Mouse (Mus musculus) lung, embryonic 14.5 days (tissue): ENCODE data around the gene Onecut1. TPM values are rescaled to one million over a fixed set of nuclear protein-coding genes. Genes with fewer than 3 reads are reported as not detected.

Source experiments
- ATAC-seq: fragments of 200-750 bp; cut with Nextera tagmentation; 2 replicates; pipeline ENCODE4 v1.8.0; 2017; ENCODE audit warnings: mild to moderate bottlenecking, moderate TSS enrichment, moderate library complexity; ENCODE audit not compliant: insufficient read depth
- DNase-seq: peaks from one replicate; pipeline ENCODE4 v3.0.0-alpha.2; 2015
- H3K27ac ChIP-seq: fragments of 300-500 bp; sonication (generic); 2 replicates; pipeline ENCODE4 v1.5.1; 2014; ENCODE audit warnings: low read depth, mild to moderate bottlenecking, moderate library complexity
- H3K27me3 ChIP-seq: fragments of 300-500 bp; sonication (generic); 2 replicates; pipeline ENCODE4 v1.6.1; 2014; ENCODE audit warnings: low read length, control low read depth; ENCODE audit not compliant: insufficient read depth
- H3K36me3 ChIP-seq: fragments of 300-500 bp; sonication (generic); 2 replicates; pipeline ENCODE4 v1.6.1; 2014; ENCODE audit warnings: control low read depth; ENCODE audit not compliant: insufficient read depth
- H3K4me1 ChIP-seq: fragments of 300-500 bp; sonication (generic); 2 replicates; pipeline ENCODE4 v1.6.1; 2014; ENCODE audit warnings: antibody characterized with exemption, control low read depth; ENCODE audit not compliant: insufficient read depth
- H3K4me2 ChIP-seq: fragments of 300-500 bp; sonication (generic); 2 replicates; pipeline ENCODE4 v1.6.1; 2014; ENCODE audit warnings: mild to moderate bottlenecking
- H3K4me3 ChIP-seq: fragments of 300-500 bp; sonication (generic); 2 replicates; pipeline ENCODE4 v1.5.1; 2014; ENCODE audit warnings: low read depth, low read length
- H3K9ac ChIP-seq: fragments of 300-500 bp; sonication (generic); 2 replicates; pipeline ENCODE4 v1.6.1; 2014
- H3K9me3 ChIP-seq: fragments of 300-500 bp; sonication (generic); 2 replicates; pipeline ENCODE4 v1.6.1; 2016; ENCODE audit warnings: low read depth, low read length, control low read depth
- CTCF ChIP-seq: IDR thresholded peaks from 2 replicates; pipeline ENCODE4 v1.5.1; 2016; ENCODE audit warnings: antibody characterized with exemption, low read depth
- WGBS: fragments of 180-500 bp; shearing (Covaris S2); extraction: QIAGEN DNeasy Blood & Tissue Kit; methylation state at CpG from one replicate; pipeline ENCODE4 v1.1.7; 2014; 5-methylcytosine and 5-hydroxymethylcytosine counted together
- polyA plus RNA-seq: library from polyadenylated mRNA; unstranded; fragments of >200 nt; fragmentation: Nextera tagmentation; extraction: Ambion mirVana; gene quantifications from 2 replicates; pipeline ENCODE4 v1.2.1, GENCODE M21; 2014

Onecut1 gene
- polyA plus RNA-seq, 1 experiment from 2014 or later: not detected

DNA sequence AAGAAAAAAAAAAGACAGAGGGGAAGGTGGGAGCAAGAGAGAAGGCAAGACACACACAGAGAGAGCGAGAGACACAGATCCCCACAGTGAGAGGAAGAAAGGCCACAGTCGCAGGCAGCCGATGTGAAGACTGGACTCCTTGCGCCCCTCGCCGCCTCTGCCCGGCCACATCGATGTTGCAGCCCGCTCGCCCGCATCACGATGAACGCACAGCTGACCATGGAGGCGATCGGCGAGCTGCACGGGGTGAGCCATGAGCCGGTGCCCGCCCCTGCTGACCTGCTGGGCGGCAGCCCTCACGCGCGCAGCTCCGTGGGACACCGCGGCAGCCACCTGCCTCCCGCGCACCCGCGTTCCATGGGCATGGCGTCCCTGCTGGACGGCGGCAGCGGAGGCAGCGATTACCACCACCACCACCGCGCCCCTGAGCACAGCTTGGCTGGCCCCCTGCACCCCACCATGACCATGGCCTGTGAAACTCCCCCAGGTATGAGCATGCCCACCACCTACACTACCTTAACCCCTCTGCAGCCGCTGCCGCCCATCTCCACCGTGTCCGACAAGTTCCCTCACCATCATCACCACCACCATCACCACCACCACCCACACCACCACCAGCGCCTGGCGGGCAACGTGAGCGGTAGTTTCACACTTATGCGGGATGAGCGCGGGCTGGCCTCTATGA lies 517 bp downstream of the Onecut1 start:
- Histone ChIP-seq H3K4me2 (peak overlapping the region; percentile 96), H3K9ac (peak overlapping the region; percentile 41), H3K27ac (no peak overlapping the region)

DNA sequence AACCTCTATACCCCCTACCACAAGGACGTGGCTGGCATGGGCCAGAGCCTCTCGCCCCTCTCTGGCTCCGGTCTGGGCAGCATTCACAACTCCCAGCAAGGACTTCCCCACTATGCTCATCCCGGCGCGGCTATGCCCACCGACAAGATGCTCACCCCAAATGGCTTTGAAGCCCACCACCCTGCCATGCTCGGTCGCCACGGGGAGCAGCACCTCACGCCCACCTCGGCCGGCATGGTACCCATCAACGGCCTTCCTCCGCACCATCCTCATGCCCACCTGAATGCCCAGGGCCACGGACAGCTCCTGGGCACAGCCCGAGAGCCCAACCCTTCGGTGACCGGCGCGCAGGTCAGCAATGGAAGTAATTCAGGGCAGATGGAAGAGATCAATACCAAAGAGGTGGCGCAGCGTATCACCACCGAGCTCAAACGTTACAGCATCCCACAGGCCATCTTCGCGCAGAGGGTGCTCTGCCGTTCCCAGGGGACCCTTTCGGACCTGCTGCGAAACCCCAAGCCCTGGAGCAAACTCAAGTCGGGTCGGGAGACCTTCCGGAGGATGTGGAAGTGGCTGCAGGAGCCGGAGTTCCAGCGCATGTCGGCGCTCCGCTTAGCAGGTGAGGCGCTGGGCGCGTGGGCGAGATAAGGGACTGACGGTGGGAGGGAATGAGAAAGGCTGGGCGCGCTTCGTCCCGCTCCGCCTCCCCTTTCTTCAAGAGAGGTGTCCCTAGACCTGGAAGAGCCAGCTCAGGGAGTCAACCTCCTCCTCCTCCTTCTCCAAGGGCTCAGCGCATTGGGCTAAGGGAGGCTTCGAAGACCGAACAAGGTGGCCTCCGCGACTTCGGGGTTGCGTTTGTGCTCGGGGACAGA lies 1.3 kb downstream of the Onecut1 start:
- H3K4me3 ChIP-seq: peak overlapping the region; percentile 48
- TF ChIP-seq CTCF: no peak
- ATAC-seq (no peak), DNase-seq (no peak)
- H3K9me3 ChIP-seq: no peaks in the 10 kb centered on the region
- no peaks in the 10 kb centered on the region for H3K36me3 ChIP-seq
- H3K4me1 ChIP-seq: no peaks in the 10 kb centered on the region
- H3K27ac ChIP-seq: no peak overlapping the region
- H3K9ac ChIP-seq: no peak overlapping the region
- peak overlapping the region; percentile 96 for H3K4me2 ChIP-seq
- 2% methylated on average over 56 of the region's 56 CpGs for WGBS
- peaks cover 100% of the 10 kb centered on the region for H3K27me3 ChIP-seq

More for the DNA sequence above, 517 bp downstream of the Onecut1 start:
- Histone ChIP-seq H3K9me3 (no peaks in the 10 kb centered on the region), H3K4me3 (peak overlapping the region; percentile 48), H3K27me3 (peaks cover 100% of the 10 kb centered on the region), H3K4me1 (no peaks in the 10 kb centered on the region), H3K36me3 (no peaks in the 10 kb centered on the region)
- TF ChIP-seq CTCF: 0 out of 2 replicates have a peak, but pooled peaks have one; percentile 1
- DNase-seq (no peak), ATAC-seq (no peak; the same call in 1 of the 2 replicates)
- under 1% methylated on average over 48 of the region's 48 CpGs for WGBS

DNA sequence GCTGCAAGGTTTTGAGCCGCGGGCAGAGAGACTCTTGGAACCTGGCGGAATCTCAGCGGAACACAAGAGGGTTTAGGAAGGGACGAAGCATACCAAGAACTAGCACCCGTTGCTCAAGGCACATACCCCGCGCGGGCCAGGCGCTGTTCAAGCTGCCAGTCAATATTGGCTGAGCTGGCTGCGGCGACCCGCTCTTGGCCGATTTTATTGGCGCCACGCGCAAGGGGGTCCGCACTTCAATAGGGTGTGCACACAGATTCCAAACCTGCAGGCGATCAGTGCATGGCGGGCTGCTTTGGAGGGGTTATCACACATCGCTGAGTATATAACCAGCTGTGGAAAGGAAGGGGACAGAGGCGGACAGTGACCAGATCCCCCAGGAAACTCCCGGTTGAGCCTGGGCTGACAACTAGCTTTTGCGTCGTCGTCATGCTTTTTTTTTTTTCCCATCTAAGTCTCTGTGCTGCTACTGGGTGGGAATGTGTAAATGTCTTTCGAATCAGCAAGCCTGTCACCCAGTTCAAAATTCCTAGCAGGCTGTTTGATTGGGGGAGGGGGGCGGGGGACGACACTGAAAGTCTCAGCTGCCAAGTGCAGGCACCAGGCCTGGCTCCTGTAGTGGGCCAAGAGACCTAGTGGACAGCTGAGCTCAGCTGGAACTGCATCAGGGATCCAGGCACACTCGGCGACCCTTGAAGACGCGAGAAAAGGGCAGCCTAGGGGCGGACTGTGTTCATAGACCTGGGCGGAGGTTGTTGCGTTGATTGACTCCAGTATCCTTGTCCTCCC lies 2.1 kb downstream of the Onecut1 start:
- Histone ChIP-seq H3K27me3 (peaks cover 100% of the 10 kb centered on the region), H3K36me3 (no peaks in the 10 kb centered on the region), H3K9me3 (no peaks in the 10 kb centered on the region), H3K4me2 (peak overlapping the region; percentile 96; the same call in 1 of the 2 replicates), H3K4me3 (0 out of 2 replicates have a peak overlapping the region, but pooled peaks have one; percentile 48), H3K27ac (no peak overlapping the region), H3K4me1 (no peaks in the 10 kb centered on the region), H3K9ac (no peak overlapping the region)
- no peak for ATAC-seq
- 2% methylated on average over 36 of the region's 36 CpGs for WGBS
- no peak for TF ChIP-seq CTCF
- DNase-seq: no peak

- H3K9me3 ChIP-seq: no peaks in the 10 kb centered on the region
- TF ChIP-seq CTCF: no peak
- no peaks in the 10 kb centered on the region for H3K4me1 ChIP-seq
- DNase-seq: no peak
- H3K4me3 ChIP-seq: no peak overlapping the region
- H3K36me3 ChIP-seq: no peaks in the 10 kb centered on the region
- ATAC-seq: no peak
- no peak overlapping the region for H3K4me2 ChIP-seq
- no peak overlapping the region for H3K9ac ChIP-seq
- H3K27me3 ChIP-seq: peaks cover 97% of the 10 kb centered on the region
- WGBS: 5% methylated on average over 14 of the region's 14 CpGs
- H3K27ac ChIP-seq: no peak overlapping the region
Measured at GRCm38 (mm10) chr9:74864471-74864870, 2.8 kb downstream of the Onecut1 start.

DNA sequence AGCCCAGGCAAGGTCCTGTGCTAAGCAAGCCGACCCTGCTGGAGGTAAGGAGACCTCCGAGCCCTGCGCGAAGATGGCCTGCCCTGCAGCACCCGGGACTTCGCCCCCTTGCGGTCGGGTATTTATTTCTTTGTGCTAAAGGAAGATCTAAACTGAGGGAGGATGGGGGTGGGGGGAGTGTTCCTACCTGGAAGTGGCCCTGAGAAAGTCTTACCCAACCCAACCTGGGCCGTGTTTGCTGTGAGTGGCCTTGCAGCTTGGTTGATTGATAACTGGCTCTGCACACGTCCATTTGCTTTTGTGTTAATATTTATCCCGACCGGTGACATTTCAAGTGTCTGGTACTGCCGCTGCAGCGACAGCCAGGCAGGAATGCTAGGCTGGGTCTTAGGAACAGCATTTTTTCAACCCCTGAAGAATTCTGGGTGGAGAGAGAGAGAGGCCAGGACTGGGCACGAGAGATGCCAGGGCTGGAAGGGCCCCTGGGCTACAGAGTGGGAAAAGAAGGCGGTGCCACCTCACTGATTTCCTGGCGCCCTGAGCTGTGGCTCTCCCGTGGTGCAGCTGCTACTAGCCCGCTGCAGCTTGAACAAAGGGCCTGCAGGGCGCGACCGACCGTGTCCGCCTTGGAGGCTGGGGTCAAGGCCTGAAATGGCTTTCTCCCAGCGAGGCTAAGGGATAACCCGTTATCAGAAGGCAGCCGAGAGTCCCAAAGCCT lies 5.0 kb downstream of the Onecut1 start:
- Histone ChIP-seq H3K36me3 (no peaks in the 10 kb centered on the region), H3K4me3 (no peak overlapping the region), H3K9me3 (no peaks in the 10 kb centered on the region), H3K4me1 (no peaks in the 10 kb centered on the region), H3K4me2 (0 out of 2 replicates have a peak overlapping the region, but pooled peaks have one; percentile 7), H3K9ac (no peak overlapping the region), H3K27me3 (peaks cover 78% of the 10 kb centered on the region), H3K27ac (no peak overlapping the region)
- WGBS: 7% methylated on average over 27 of the region's 27 CpGs
- TF ChIP-seq CTCF: peak; percentile 31; the same call in 1 of the 2 replicates
- ATAC-seq (peak; percentile 22; the same call in 1 of the 2 replicates), DNase-seq (peak; percentile 44)

DNA sequence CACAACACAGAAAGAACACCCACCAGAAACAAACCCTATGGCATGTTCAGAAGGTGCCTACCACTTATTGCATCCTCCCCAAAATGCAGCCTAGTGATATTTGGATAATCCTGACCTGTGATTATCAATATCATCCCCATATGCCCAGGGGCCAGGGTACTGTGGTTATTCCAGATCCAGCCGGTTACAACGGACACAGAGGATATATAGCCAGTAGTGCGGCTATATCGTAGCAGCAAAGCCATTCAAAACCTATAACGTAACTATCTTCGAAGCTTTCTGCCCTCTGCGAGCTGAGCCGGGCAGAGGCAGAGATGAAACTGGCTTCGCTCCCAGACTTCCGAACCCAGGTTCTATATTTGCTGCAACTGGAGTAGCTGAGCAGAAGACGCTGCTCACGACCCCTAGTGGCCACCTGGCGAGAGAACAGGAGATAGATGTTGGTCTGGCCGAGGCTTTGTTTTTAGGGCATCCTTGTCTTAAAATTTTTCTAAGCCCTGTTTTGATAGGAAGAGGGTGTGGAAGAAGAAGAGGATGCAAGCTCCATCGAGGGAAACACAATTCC lies 6.0 kb downstream of the Onecut1 start:
- Histone ChIP-seq H3K27me3 (peaks cover 69% of the 10 kb centered on the region), H3K27ac (no peak overlapping the region), H3K4me1 (no peaks in the 10 kb centered on the region), H3K4me3 (no peak overlapping the region), H3K36me3 (no peaks in the 10 kb centered on the region), H3K9me3 (no peaks in the 10 kb centered on the region), H3K9ac (no peak overlapping the region), H3K4me2 (no peak overlapping the region)
- TF ChIP-seq CTCF: peak; percentile 67
- 10% methylated on average over 15 of the region's 15 CpGs for WGBS
- DNase-seq: peak; percentile 68
- ATAC-seq: no peak
